Mouse (Mus musculus) brain, embryonic 14.5 days (tissue): ENCODE measurements around the gene Tspan4.

ENCODE experiments used
- CTCF ChIP-seq: fragments of 200-500 bp; IDR thresholded peaks from 2 replicates; pipeline ENCODE4 v1.5.1; 2012; ENCODE audit warnings: inconsistent platforms, mild to moderate bottlenecking, moderate library complexity, borderline replicate concordance; ENCODE audit not compliant: insufficient read depth, insufficient read length; ENCODE audit errors: extremely low read depth
- POLR2A ChIP-seq: fragments of 200-500 bp; IDR thresholded peaks from 2 replicates; pipeline ENCODE4 v1.6.1; 2012; ENCODE audit warnings: mild to moderate bottlenecking, inconsistent platforms, borderline replicate concordance; ENCODE audit not compliant: poor library complexity, insufficient read depth, insufficient read length, severe bottlenecking; ENCODE audit errors: extremely low read depth

GRCm38 (mm10) chr7:141468164-141468521 lies 6.9 kb upstream of the Tspan4 start:
- TF ChIP-seq POLR2A (no peak), CTCF (no peak)
